Mouse (Mus musculus) spleen, adult 2 months (tissue): ENCODE measurements around the gene Ern1.
"Not testable (repeated sequence)": the region's sequence is repeated elsewhere in the genome, so short reads cannot be mapped to it uniquely, and the experiment has no call there.

Experiments
- CTCF ChIP-seq: fragments of 200-500 bp; IDR thresholded peaks from 2 replicates; pipeline ENCODE4 v1.5.1; 2011; ENCODE audit warnings: mild to moderate bottlenecking, inconsistent platforms; ENCODE audit not compliant: insufficient read depth, insufficient read length, insufficient replicate concordance; ENCODE audit errors: extremely low read depth
- POLR2A ChIP-seq: fragments of 200-500 bp; IDR thresholded peaks from 2 replicates; pipeline ENCODE4 v1.6.1; 2011; ENCODE audit warnings: low read depth, low read length, inconsistent platforms

DNA sequence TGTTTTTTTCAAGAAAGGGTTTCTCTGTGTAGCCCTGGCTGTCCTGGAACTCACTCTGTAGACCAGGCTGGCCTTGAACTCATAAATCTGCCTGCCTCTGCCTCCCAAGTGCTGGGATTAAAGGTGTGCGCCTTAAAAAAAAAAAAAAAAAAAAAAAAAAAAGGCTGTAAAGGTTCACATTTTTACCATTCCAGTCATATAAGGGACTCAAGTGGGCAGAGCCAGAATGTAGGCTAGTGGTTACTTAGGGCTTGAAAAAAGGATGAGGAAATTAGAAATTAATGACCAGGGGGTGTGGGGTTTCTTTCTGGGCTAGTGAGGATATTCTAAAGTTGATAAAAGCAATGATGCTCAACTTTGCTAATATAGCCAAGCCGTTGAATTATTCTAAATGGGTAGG, 9.4 kb upstream of the Ern1 start:
- not testable (repeated sequence) for TF ChIP-seq CTCF, POLR2A
